Mouse (Mus musculus): Measurements from ENCODE around the gene Idh3b. TPM values are rescaled to one million over a fixed set of nuclear protein-coding genes. Genes with fewer than 3 reads are reported as not detected.

Gene Idh3b
- 100 to 1,000 TPM in 1 of 2 experiments, 10 to 100 TPM in 1; 68.4 to 143 TPM for polyA plus RNA-seq (2012; fragmentation: generic; extraction: Trizol)

GRCm38 (mm10) chr2:130283854-130284654, at the start of gene Idh3b:
TSS of gene Idh3b (minus strand) at chr2:130284547.

GRCm38 (mm10) chr2:130294936-130295277, 10.6 kb upstream of the Idh3b start, which contains the start of gene Ebf4:
TSS of gene Ebf4 (plus strand) at chr2:130295169.

DNA sequence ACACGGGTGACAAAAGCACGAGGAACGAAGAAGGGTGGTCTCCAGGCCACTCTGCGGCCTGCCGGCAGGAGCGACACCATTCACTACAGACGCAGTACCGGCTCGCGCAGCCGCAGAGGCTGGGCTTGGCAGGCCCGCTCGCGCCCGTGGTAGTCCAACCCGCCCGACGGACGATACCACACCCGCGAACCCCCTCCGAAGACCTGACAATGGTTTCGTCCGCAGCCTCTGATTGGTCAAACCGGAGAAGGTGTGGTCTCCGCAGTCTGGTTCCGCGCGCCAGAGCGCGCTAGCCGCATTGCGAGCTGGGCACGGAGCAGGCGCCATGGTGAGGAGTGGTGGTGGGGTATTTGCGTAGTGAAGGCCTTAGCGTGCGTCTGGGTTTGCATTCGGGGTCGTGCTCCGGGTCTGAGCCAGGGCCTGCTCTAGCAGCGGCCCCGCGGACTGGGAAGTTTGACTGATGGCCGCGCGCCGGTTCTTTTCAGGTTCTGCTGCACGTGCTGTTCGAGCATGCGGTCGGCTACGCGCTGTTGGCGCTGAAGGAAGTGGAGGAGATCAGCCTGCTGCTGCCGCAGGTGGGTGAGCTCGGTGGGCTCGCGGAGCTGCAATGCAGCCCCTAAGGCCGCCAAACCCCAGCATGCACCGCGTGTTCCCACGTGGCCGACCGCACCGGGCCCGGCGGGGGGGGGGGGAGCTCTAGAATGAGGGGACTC, 10.0 kb downstream of the Idh3b start, which contains the start of gene Nop56:
Gene Nop56 (plus strand): TSS at position 282 of the 713 bp plus-strand sequence.

Other genes starting within 250 kb of the Idh3b start
- not detected for gene Tgm6, start 172.1 kb downstream of the Idh3b start, polyA plus RNA-seq (2012; fragmentation: generic; extraction: Trizol)
- 100 to 1,000 TPM; 322 to 458 TPM for gene Snrpb, start 105.1 kb downstream of the Idh3b start, polyA plus RNA-seq (2012; fragmentation: generic; extraction: Trizol)
- gene Tmc2, start 89.4 kb downstream of the Idh3b start, polyA plus RNA-seq (2012; fragmentation: generic; extraction: Trizol), result not detected
- gene Nop56, start 10.1 kb downstream of the Idh3b start, polyA plus RNA-seq (2012; fragmentation: generic; extraction: Trizol), result 100 to 1,000 TPM in 1 of 2 experiments, 10 to 100 TPM in 1; 50.8 to 140 TPM
- under 1 TPM in 1 of 2 experiments, not detected in 1; 0.01 TPM for gene Ebf4, start 10.6 kb upstream of the Idh3b start, polyA plus RNA-seq (2012; fragmentation: generic; extraction: Trizol)
- gene Cpxm1, start 113.0 kb upstream of the Idh3b start, polyA plus RNA-seq (2012; fragmentation: generic; extraction: Trizol), result 1 to 10 TPM in 1 of 2 experiments, under 1 TPM in 1; 0.21 to 1.1 TPM
- gene Gm28372, start 120.7 kb upstream of the Idh3b start, polyA plus RNA-seq (2012; fragmentation: generic; extraction: Trizol), result under 1 TPM in 1 of 2 experiments, not detected in 1; 0.05 TPM
- gene 1700020A23Rik, start 120.7 kb upstream of the Idh3b start, polyA plus RNA-seq (2012; fragmentation: generic; extraction: Trizol), result not detected
- gene Tmem239, start 121.9 kb upstream of the Idh3b start, polyA plus RNA-seq (2012; fragmentation: generic; extraction: Trizol), result not detected
- 10 to 100 TPM; 49.5 to 49.6 TPM for gene Vps16, start 139.8 kb upstream of the Idh3b start, polyA plus RNA-seq (2012; fragmentation: generic; extraction: Trizol)
- gene Pced1a, start 140.2 kb upstream of the Idh3b start, polyA plus RNA-seq (2012; fragmentation: generic; extraction: Trizol), result 10 to 100 TPM; 12.0 to 20.6 TPM
- 10 to 100 TPM in 1 of 2 experiments, 1 to 10 TPM in 1; 5.7 to 58.6 TPM for gene Ptpra, start 165.7 kb upstream of the Idh3b start, polyA plus RNA-seq (2012; fragmentation: generic; extraction: Trizol)